ENCODE assay signal across 8 mouse cellular contexts in genomic region chr6:86396581-86397256, GRCm38 (mm10). TPM values are rescaled to one million over a fixed set of nuclear protein-coding genes. Genes with fewer than 3 reads are reported as not detected.
DNase-seq lines count a peak whose midpoint lies in the region; ATAC-seq and TF ChIP-seq lines count a peak whose summit lies in the region.

Gene Pcyox1, minus strand, starts transcription at chr6:86397154.

- TF ChIP-seq POLR2A in olfactory bulb, adult 2 months (IDR thresholded peaks at IDR 0.05; ENCODE audit: insufficient read depth, low read depth, low read length): peak; percentile 91

- DNase-seq in MN1 (ENCODE audit: low spot score): peak; percentile 87
- DNase-seq in cerebellum, adult 8-10 months: peak; percentile 91
- peak; percentile 80 for DNase-seq in forelimb bud, embryonic 11.5 days (ENCODE audit: low read depth, low spot score)
- peak; percentile 91 for DNase-seq in heart, postnatal 4 days
- DNase-seq in layer of hippocampus, adult 8-10 months (ENCODE audit: low spot score in 2 of 2): peak; percentile 76 to 84
- peak; percentile 96 for DNase-seq in lung, embryonic 14.5 days
- DNase-seq in thymus, adult 18-20 months: peak; percentile 79

- 0 out of 2 replicates have a peak, but pooled peaks cover 4% of the 10 kb centered on the region for H3K4me1 ChIP-seq in lung, embryonic 14.5 days (ENCODE audit: insufficient read depth)
- H3K4me1 ChIP-seq in olfactory bulb, adult 2 months (ENCODE audit: control insufficient read depth, insufficient read depth, low read length): peaks cover 10% of the 10 kb centered on the region

- no peaks in the 10 kb centered on the region for H3K9me3 ChIP-seq in lung, embryonic 14.5 days (ENCODE audit: low read depth, low read length)

- H3K27ac ChIP-seq in lung, embryonic 14.5 days (ENCODE audit: low read depth): peak within 1 kb of the TSS; percentile 83
- H3K27ac ChIP-seq in olfactory bulb, adult 2 months (ENCODE audit: insufficient read depth, low read depth, low read length): peak within 1 kb of the TSS; percentile 49; the same call in 1 of the 2 replicates

- H3K4me3 ChIP-seq in lung, embryonic 14.5 days (ENCODE audit: low read depth, low read length): peak within 1 kb of the TSS; percentile 87
- H3K4me3 ChIP-seq in olfactory bulb, adult 2 months (ENCODE audit: insufficient read depth, low read depth, low read length): peak within 1 kb of the TSS; percentile 92

- H3K36me3 ChIP-seq in lung, embryonic 14.5 days (ENCODE audit: insufficient read depth): peaks cover 20% of the 10 kb centered on the region

- WGBS in lung, embryonic 14.5 days: under 1% methylated on average over 51 of the region's 51 CpGs
- WGBS in olfactory bulb, adult 2 months: under 1% methylated on average over 51 of the region's 51 CpGs

- ATAC-seq in lung, embryonic 14.5 days (ENCODE audit: insufficient read depth): peak; percentile 96

- no peak for TF ChIP-seq CTCF in lung, embryonic 14.5 days (IDR thresholded peaks at IDR 0.05; ENCODE audit: low read depth)
- TF ChIP-seq CTCF in olfactory bulb, adult 2 months (IDR thresholded peaks at IDR 0.05; ENCODE audit: insufficient read depth, low read depth, low read length): no peak

- peak within 1 kb of the TSS; percentile 94 for H3K4me2 ChIP-seq in lung, embryonic 14.5 days

- no peaks in the 10 kb centered on the region for H3K27me3 ChIP-seq in lung, embryonic 14.5 days (ENCODE audit: insufficient read depth, low read length)

- H3K9ac ChIP-seq in lung, embryonic 14.5 days: peak within 1 kb of the TSS; percentile 82

RNA-seq across cellular contexts. Expression of gene Pcyox1, which starts in this region (rescaled TPM):
- total RNA-seq in heart, postnatal 4 days (2021): 10 to 100 TPM; 52.5 TPM
- 100 to 1,000 TPM; 115 to 135 (median 124) TPM for total RNA-seq in layer of hippocampus, adult 8-10 months (2022)
- 83.5 and 88.1 TPM in 2 replicates for polyA plus RNA-seq in lung, embryonic 14.5 days (2014; fragmentation: Nextera tagmentation; extraction: Ambion mirVana)
- polyA plus RNA-seq in olfactory bulb, adult 2 months (2012; ENCODE audit: insufficient read depth, insufficient read length, low replicate concordance, missing spikeins): not detected in 2 replicates

Comparison
In these comparisons a context has a peak if more than half of its experiments do, and no peak if none do; other contexts are left out.
1. Peak in every context shown above with its lines: DNase-seq, ATAC-seq, H3K4me3 ChIP-seq and H3K27ac ChIP-seq.